Mouse (Mus musculus) urinary bladder, postnatal 25 days (tissue): ENCODE data around the gene Tas2r120.
"Not testable (repeated sequence)": the region's sequence is repeated elsewhere in the genome, so short reads cannot be mapped to it uniquely, and the experiment has no call there.

Experiments
- DNase-seq: peaks from one replicate; pipeline ENCODE4 v3.0.0; 2022; ENCODE audit warnings: low spot score

The Tas2r120 gene

DNA sequence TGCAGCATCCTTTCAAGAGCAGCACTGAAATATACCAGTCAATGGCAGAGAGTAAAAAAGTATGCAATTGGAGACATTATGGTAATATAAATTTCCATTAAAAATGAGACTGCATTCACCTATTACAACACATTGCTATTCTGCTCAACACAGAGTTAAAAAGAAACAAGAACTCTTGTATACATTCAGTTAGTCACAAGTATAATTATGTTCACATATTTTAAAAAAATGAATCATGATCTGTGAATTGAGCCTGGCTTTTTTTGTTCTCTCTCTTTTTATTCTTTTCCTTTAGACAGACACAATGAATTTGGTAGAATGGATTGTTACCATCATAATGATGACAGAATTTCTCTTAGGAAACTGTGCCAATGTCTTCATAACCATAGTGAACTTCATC is at the start of gene Tas2r120:
Gene Tas2r120, plus strand, starts transcription at position 301 of the 400 bp plus-strand sequence.
- DNase-seq: no peak

GRCm38 (mm10) chr6:132649399-132649798 is 7.4 kb upstream of the Tas2r120 start:
- DNase-seq: no peak

GRCm38 (mm10) chr6:132651426-132651825 is 5.3 kb upstream of the Tas2r120 start, which contains the start of gene A630073D07Rik:
A630073D07Rik (minus strand) TSS chr6:132651526.
- no peak for DNase-seq

- not testable (repeated sequence) for DNase-seq
These were observed 34.8 kb downstream of the Tas2r120 start for GRCm38 (mm10) chr6:132691596-132691995.

DNA sequence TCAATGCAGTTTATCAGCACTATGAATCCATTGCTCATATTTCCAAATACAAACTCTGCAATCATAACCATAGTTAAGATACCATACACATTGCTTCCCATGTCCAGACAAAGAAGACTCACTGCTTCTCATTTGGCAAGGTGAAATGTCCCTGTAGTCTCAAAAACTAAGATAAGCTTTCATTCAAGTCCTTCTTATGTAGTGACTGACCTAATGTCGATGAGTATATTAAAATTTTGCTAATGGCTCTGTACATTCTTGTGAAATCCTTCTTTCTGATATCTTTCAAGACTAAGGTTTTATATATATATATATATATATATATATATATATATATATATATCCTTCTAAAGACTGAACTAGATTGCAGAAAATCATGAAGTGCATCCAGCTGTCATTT is 44.2 kb downstream of the Tas2r120 start, which contains the start of gene Tas2r121:
Gene Tas2r121, minus strand, starts transcription at position 101 of the 400 bp plus-strand sequence.
- no peak for DNase-seq
